Mouse (Mus musculus) c-Kit-positive CD71-positive TER-119-positive erythroid progenitor cells, embryonic 14.5 days (primary cell): ENCODE data around the gene Snrnp70.

ENCODE experiments used
- DNase-seq: peaks from one replicate; pipeline ENCODE4 v3.0.0-alpha.2; 2013; ENCODE audit warnings: low spot score

The Snrnp70 gene

GRCm38 (mm10) chr7:45395578-45396336, at the start of gene Snrnp70:
TSS of gene Snrnp70 (minus strand) at chr7:45395742.
- DNase-seq, result peak; percentile 100

GRCm38 (mm10) chr7:45443526-45444420, 48.2 kb upstream of the Snrnp70 start:
- DNase-seq, result no peak

- DNase-seq, result no peak
Measured at GRCm38 (mm10) chr7:45437521-45438276, 42.2 kb upstream of the Snrnp70 start, which contains the start of gene Ruvbl2. TSS of gene Ruvbl2 (minus strand) at chr7:45438096.

GRCm38 (mm10) chr7:45437046-45437445, 41.5 kb upstream of the Snrnp70 start:
- DNase-seq, result no peak

GRCm38 (mm10) chr7:45436444-45436843, 40.9 kb upstream of the Snrnp70 start:
- no peak for DNase-seq

GRCm38 (mm10) chr7:45435038-45435437, 39.5 kb upstream of the Snrnp70 start:
- no peak for DNase-seq

GRCm38 (mm10) chr7:45434203-45435015, 38.9 kb upstream of the Snrnp70 start, which contains the start of gene Gys1:
TSS of gene Gys1 (plus strand) at chr7:45434844.
- DNase-seq, result peak; percentile 100

GRCm38 (mm10) chr7:45433835-45434202, 38.3 kb upstream of the Snrnp70 start:
- no peak for DNase-seq

- DNase-seq, result no peak
Measured at GRCm38 (mm10) chr7:45426556-45426955, 31.0 kb upstream of the Snrnp70 start.

- DNase-seq, result no peak
Measured at GRCm38 (mm10) chr7:45421194-45421593, 25.7 kb upstream of the Snrnp70 start.

- no peak for DNase-seq
Measured at GRCm38 (mm10) chr7:45420615-45420919, 25.0 kb upstream of the Snrnp70 start, which contains the start of gene Lhb. TSS of gene Lhb (plus strand) at chr7:45420820.

- DNase-seq, result no peak
Measured at GRCm38 (mm10) chr7:45419859-45420614, 24.5 kb upstream of the Snrnp70 start.

GRCm38 (mm10) chr7:45417962-45418492, 22.5 kb upstream of the Snrnp70 start:
- no peak for DNase-seq

GRCm38 (mm10) chr7:45415636-45416035, 20.1 kb upstream of the Snrnp70 start:
- no peak for DNase-seq

- no peak for DNase-seq
Measured at GRCm38 (mm10) chr7:45414740-45415224, 19.2 kb upstream of the Snrnp70 start.

GRCm38 (mm10) chr7:45413864-45414739, 18.6 kb upstream of the Snrnp70 start:
- DNase-seq, result no peak

GRCm38 (mm10) chr7:45413113-45413863, 17.7 kb upstream of the Snrnp70 start, which contains the start of gene Ntf5:
TSS of gene Ntf5 (plus strand) at chr7:45413695.
- DNase-seq, result no peak

GRCm38 (mm10) chr7:45412421-45412820, 16.9 kb upstream of the Snrnp70 start:
- no peak for DNase-seq
